Mouse (Mus musculus): ENCODE measurements around the gene Use1. TPM values are rescaled to one million over a fixed set of nuclear protein-coding genes. Genes with fewer than 3 reads are reported as not detected.
A peak's percentile ranks its signal among the peaks of the same experiment; 100 is the strongest.

The Use1 gene
- polyA plus RNA-seq, 1 experiment = 156 TPM

DNA sequence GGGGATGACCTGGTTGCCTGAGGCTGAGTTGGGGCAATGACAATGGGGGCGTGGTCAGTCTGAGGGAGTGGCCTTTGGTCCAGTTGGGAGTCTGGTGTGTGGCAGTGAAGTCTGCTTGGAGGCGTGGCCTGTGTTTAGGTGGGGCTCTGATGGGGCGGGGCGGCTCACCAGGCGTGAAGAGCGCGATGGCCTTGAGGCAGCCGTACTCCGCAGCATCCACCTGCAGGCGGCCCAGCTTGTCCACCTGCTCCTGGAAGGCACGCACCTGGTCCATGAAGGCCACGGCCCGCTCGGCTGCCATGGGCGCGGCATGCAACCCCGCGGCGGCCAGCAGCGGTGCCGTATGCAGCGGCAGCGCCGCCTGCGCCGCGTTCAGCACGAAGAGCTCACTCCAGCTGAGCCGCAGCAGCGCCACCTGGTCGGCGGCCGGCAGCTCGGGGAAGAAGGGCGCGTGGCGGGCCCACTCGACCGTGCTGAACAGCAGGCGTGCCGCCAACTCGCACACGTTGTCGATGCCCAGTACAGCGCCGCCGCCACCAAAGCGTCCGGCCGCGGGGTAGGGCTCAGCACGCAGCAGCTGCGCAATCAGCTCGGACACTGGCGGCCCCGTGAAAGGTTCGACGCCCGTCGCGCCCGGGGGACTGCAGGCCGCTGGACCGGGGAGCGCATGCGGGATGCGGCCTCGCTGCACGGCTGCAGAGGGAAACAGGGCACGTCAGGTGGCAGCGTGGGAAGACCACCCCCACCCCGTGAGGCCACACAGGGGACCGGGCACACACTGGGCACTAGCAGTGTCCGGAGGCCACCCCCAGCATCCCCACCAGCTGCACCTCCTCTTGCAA, 9.2 kb downstream of the Use1 start:
- Histone ChIP-seq H3K4me3 (ENCODE audit: control insufficient read depth, insufficient read depth, low read length) (peak overlapping the region; percentile 29), H3K36me3 (ENCODE audit: control insufficient read depth, insufficient read depth, low read length) (no peaks in the 10 kb centered on the region), H3K27me3 (ENCODE audit: control insufficient read depth, insufficient read depth, low read length) (peaks cover 9% of the 10 kb centered on the region; the same call in 1 of the 2 replicates), H3K27ac (ENCODE audit: control insufficient read depth, insufficient read depth, low read length) (no peak overlapping the region), H3K4me1 (replicated peaks; ENCODE audit: control insufficient read depth, insufficient read depth, low read length) (peaks cover 21% of the 10 kb centered on the region)
- TF ChIP-seq CTCF (IDR thresholded peaks at IDR 0.05; ENCODE audit: borderline replicate concordance, control insufficient read depth, extremely low read depth, insufficient read depth, low read length, poor library complexity) (no peak), POLR2A (IDR thresholded peaks at IDR 0.05; ENCODE audit: control insufficient read depth, extremely low read depth, insufficient read depth, low read length, poor library complexity) (no peak)
- 36% methylated on average over 74 of the region's 74 CpGs for WGBS
- DNase-seq = peak; percentile 46

DNA sequence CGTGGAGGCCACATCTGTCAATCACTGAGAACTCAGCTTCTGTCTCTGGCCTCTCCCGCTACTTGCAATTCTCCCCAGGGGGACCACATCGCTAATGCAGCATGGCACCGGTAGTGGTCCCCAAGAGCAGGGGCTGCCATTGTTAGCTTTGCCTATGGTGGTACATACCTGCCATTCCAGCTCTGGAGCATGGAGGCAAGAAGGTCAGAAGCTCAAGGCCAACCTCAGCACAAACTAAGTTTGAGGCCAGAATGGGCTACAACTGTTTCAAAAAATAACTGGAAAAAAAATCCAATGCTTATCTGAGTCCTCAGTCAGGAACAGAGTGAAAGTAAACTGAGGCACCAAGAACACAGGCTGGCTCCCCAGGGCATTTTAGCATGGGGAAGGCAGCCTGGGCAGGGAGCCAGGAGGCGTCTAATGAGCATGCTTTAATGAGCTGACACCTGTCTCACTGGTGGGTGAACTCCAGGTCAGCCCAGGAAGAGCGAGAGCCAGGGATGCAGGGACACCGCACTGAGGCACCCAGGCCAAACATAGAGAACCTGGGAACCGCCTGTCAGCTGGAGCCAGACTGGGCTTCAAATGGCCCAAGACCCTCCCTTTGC, 9.9 kb downstream of the Use1 start:
- H3K27ac ChIP-seq (ENCODE audit: control insufficient read depth, insufficient read depth, low read length) = no peak overlapping the region
- H3K4me1 ChIP-seq (replicated peaks; ENCODE audit: control insufficient read depth, insufficient read depth, low read length) = peaks cover 28% of the 10 kb centered on the region
- DNase-seq = no peak
- WGBS = 79% methylated on average over 8 of the region's 8 CpGs
- peaks cover 16% of the 10 kb centered on the region; the same call in 1 of the 2 replicates for H3K27me3 ChIP-seq (ENCODE audit: control insufficient read depth, insufficient read depth, low read length)
- H3K36me3 ChIP-seq (ENCODE audit: control insufficient read depth, insufficient read depth, low read length) = no peaks in the 10 kb centered on the region
- TF ChIP-seq POLR2A (IDR thresholded peaks at IDR 0.05; ENCODE audit: control insufficient read depth, extremely low read depth, insufficient read depth, low read length, poor library complexity) = no peak
- no peak for TF ChIP-seq CTCF (IDR thresholded peaks at IDR 0.05; ENCODE audit: borderline replicate concordance, control insufficient read depth, extremely low read depth, insufficient read depth, low read length, poor library complexity)
- no peak overlapping the region for H3K4me3 ChIP-seq (ENCODE audit: control insufficient read depth, insufficient read depth, low read length)

DNA sequence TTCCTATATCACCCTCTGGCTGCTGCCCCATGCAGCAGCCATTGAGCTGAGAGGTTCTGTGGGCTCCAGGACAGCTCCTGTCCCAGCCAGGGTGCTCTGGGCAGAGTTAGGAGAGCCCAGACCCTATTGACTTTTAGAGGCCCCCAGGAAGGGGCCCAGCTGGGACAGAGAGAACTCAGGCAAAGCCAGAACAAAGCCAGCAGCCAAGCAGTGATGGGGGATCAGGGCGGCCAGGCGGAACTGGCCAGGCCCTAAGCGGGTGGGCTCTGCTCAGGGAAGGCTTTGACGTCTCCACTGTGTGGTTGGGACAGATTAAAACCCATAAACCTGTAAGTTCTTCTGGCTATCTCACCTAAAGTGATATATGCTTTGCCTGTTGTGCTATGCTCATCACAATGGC, 12.4 kb downstream of the Use1 start:
- peaks cover 29% of the 10 kb centered on the region for H3K4me1 ChIP-seq (replicated peaks; ENCODE audit: control insufficient read depth, insufficient read depth, low read length)
- H3K4me3 ChIP-seq (ENCODE audit: control insufficient read depth, insufficient read depth, low read length) = no peak overlapping the region
- H3K27ac ChIP-seq (ENCODE audit: control insufficient read depth, insufficient read depth, low read length) = no peak overlapping the region
- peaks cover 16% of the 10 kb centered on the region; the same call in 1 of the 2 replicates for H3K27me3 ChIP-seq (ENCODE audit: control insufficient read depth, insufficient read depth, low read length)
- 93% methylated on average over 4 of the region's 4 CpGs for WGBS
- no peaks in the 10 kb centered on the region for H3K36me3 ChIP-seq (ENCODE audit: control insufficient read depth, insufficient read depth, low read length)
- no peak for TF ChIP-seq CTCF (IDR thresholded peaks at IDR 0.05; ENCODE audit: borderline replicate concordance, control insufficient read depth, extremely low read depth, insufficient read depth, low read length, poor library complexity)
- TF ChIP-seq POLR2A (IDR thresholded peaks at IDR 0.05; ENCODE audit: control insufficient read depth, extremely low read depth, insufficient read depth, low read length, poor library complexity) = no peak
- DNase-seq = no peak

DNA sequence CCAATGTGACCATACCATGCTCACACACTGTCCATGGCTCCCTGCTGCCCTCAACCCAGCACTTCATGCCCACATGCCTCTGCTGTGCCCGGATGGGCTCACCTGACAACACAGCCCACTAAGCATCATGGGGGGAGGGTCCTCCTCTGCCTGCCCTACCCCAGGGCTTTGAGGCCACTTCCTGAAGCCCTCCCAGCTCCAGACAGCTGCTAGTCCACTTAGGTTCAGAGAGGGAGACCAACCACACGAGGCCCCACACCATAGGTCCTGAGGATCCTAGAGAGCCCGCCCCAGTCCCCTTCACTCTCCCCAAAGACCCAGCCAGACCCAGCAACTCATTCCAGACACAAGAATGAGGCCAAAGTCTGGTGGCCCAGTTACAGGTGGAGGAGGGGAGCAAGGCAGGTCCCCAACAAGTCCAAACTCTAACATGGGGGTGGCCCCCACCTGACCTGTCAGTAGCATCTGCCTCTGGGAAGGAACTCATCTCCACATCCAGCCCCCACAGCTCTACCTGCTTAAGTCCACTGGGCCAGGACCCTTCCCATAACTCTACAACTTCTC, 12.9 kb downstream of the Use1 start:
- TF ChIP-seq POLR2A (IDR thresholded peaks at IDR 0.05; ENCODE audit: control insufficient read depth, extremely low read depth, insufficient read depth, low read length, poor library complexity) (no peak), CTCF (IDR thresholded peaks at IDR 0.05; ENCODE audit: borderline replicate concordance, control insufficient read depth, extremely low read depth, insufficient read depth, low read length, poor library complexity) (no peak)
- Histone ChIP-seq H3K27ac (ENCODE audit: control insufficient read depth, insufficient read depth, low read length) (no peak overlapping the region), H3K4me3 (ENCODE audit: control insufficient read depth, insufficient read depth, low read length) (no peak overlapping the region), H3K4me1 (replicated peaks; ENCODE audit: control insufficient read depth, insufficient read depth, low read length) (peaks cover 29% of the 10 kb centered on the region), H3K27me3 (ENCODE audit: control insufficient read depth, insufficient read depth, low read length) (peaks cover 16% of the 10 kb centered on the region; the same call in 1 of the 2 replicates), H3K36me3 (ENCODE audit: control insufficient read depth, insufficient read depth, low read length) (no peaks in the 10 kb centered on the region)
- no peak for DNase-seq
- 80% methylated on average over 3 of the region's 3 CpGs for WGBS

DNA sequence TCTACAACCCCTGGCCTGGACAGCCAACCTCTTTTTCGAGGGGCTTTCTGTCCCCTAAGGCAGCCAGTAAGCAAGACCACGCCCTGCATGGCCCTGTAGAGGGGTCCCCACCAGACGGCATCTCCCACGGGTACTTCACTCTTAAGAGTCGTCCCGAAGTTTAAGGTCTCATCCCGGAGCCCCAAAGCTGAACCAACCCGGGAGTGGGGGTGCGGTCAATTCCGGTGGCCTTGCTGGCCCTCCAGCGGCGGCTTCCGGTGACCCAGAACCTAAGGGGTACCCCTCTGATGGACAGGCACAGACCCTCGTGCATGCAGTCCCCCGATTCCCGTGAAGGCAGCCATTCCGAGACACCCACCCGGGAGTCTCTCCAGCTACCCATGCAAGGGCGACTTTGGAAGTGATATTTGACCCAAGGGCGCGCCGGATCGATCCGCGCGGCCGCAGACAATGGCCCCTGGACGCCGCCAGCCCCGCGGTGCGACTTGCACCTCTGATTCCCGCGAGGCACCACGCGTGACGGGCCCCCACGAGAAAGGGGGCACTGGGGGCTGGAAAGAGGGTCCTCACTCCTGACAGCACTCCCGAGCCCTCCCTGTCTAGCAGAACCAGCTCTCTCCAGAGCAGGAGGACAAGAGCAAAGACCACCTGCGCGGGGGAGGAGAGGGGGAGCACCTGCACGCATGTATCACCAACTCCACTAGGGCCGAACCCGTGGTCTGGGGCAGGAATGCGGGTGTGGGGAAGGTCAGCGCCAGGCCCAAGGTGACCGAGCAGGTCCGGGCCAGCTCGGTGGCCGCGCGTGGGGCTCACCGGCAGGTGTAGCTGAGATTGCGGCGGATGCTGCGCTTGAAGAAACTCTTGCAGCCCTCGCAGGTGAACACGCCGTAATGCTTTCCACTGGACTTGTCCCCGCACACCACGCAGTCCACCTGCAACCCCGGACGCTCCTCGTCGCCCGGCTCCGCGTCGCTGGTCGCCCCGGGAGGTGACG, 13.8 kb downstream of the Use1 start:
- TF ChIP-seq POLR2A (IDR thresholded peaks at IDR 0.05; ENCODE audit: control insufficient read depth, extremely low read depth, insufficient read depth, low read length, poor library complexity) (no peak), CTCF (IDR thresholded peaks at IDR 0.05; ENCODE audit: borderline replicate concordance, control insufficient read depth, extremely low read depth, insufficient read depth, low read length, poor library complexity) (no peak)
- no peaks in the 10 kb centered on the region for H3K36me3 ChIP-seq (ENCODE audit: control insufficient read depth, insufficient read depth, low read length)
- no peak overlapping the region for H3K27ac ChIP-seq (ENCODE audit: control insufficient read depth, insufficient read depth, low read length)
- H3K4me1 ChIP-seq (replicated peaks; ENCODE audit: control insufficient read depth, insufficient read depth, low read length) = peaks cover 26% of the 10 kb centered on the region
- H3K4me3 ChIP-seq (ENCODE audit: control insufficient read depth, insufficient read depth, low read length) = peak overlapping the region; percentile 57
- WGBS = 14% methylated on average over 72 of the region's 72 CpGs
- H3K27me3 ChIP-seq (ENCODE audit: control insufficient read depth, insufficient read depth, low read length) = peaks cover 16% of the 10 kb centered on the region; the same call in 1 of the 2 replicates
- no peak for DNase-seq

All from thymus, adult 2 months (tissue).